Mouse (Mus musculus) cerebellum, adult 9-11 months (tissue): ENCODE results near the gene Uqcrc1.
A peak's percentile ranks its signal among the peaks of the same experiment; 100 is the strongest.

ENCODE experiments used
- DNase-seq: peaks from one replicate; pipeline ENCODE4 v3.0.0; 2022

Gene Uqcrc1

GRCm38 (mm10) chr9:108936418-108937364, at the start of gene Uqcrc1:
TSS of gene Uqcrc1 (plus strand) at chr9:108936633.
- DNase-seq: peak; percentile 98

- DNase-seq: no peak
Observed at GRCm38 (mm10) chr9:108912308-108912707, 24.1 kb upstream of the Uqcrc1 start.

GRCm38 (mm10) chr9:108913161-108913560, 23.3 kb upstream of the Uqcrc1 start:
- DNase-seq: no peak

GRCm38 (mm10) chr9:108913621-108914020, 22.8 kb upstream of the Uqcrc1 start:
- no peak for DNase-seq

DNA sequence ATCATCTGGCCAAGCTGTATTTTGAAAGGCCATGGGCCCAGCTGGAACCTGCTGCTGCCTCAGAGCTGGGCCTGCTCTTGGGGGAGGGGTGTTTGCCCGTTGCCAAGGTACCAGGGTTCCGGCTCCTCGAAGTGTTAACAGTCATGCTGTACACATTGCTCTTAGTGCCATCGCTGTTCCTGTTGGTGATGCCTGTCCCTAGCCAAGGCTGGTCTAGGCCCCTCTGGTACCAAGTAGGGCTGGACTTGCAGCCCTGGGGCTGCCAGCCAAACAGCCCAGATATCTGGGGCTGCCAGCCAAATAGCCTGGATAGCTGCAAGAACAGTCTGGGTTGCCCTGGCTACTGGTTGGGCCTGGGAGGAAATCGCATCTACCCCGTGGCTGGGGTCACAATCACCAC, 21.9 kb upstream of the Uqcrc1 start, which contains the start of gene Tmem89:
Gene Tmem89, plus strand, starts transcription at position 129 of the 400 bp plus-strand sequence.
- DNase-seq: peak; percentile 68

- no peak for DNase-seq
Observed at GRCm38 (mm10) chr9:108925897-108926296, 10.5 kb upstream of the Uqcrc1 start.

GRCm38 (mm10) chr9:108928424-108928823, 8.0 kb upstream of the Uqcrc1 start:
- no peak for DNase-seq

DNA sequence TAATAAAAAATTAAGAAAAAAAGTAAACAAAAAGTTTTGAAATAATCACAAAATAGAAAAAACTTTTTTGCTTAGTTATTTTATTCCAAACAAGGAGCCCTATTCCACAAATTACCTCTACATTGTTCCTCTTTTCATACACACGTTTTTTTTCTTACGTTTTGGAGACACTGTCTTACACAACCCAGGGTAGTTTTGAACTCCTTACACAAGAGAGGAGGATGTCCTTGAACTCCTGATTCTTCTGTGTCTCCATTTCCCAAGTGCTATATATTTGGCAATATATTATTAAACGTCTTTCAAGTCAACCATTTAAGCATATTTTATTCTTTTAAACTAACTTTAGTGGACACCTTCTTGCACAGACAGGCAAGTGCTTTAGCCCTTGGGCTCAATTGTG, 442 bp upstream of the Uqcrc1 start:
- no peak for DNase-seq

- no peak for DNase-seq
Observed at GRCm38 (mm10) chr9:108945111-108945510, 8.7 kb downstream of the Uqcrc1 start.

DNA sequence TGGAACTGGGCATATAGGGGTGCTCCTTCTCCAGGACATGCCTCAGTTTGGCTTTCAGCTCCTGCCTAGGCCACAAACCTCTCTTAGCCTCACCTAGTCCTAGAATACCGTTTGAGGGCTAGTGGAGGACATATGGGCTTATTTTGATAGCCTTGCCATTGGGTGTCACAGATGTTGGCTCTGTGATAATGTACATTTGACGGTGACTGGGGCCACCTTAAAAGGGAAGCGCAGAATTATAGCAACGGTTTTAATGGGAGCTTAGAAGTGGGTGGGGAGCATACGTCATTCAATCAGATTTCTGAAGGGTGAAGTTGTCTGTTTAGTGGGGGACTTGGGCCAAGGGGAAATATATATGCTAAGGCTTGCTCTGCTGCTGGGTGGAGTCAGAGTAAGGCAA, 9.2 kb downstream of the Uqcrc1 start:
- DNase-seq: no peak

DNA sequence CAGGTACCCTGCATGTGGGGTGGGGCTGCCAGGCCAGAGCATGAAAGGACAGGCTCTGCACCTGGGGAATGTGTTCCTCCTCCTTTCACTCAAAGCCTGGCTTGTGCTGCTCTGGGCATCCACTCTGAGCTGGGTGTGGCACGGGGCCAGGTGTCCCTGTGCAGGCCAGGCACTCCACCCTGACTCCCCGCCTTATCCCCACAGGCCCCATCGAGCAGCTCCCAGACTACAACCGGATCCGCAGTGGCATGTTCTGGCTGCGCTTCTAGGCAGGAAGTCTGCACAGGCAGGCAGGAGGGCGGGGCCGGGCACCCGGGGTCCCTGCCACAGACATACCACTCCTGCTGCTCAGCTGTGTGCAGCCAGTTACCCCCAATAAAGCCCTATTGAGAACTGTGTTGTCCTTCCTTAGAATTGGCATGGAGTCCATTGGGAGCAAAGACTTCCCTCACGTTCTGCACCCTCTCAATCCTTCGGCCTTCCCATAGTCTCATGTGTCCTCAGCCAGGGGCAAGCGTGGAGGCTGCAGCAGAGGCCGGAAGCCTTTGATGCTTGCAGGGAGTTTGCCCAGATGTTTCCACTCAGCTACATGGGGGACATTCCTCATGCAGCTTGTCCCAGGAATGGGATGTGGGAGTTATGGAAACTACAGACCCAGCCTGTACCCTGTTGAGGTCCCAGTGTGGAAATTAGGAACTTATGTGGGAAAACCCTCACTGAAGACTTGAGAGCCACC, 13.0 kb downstream of the Uqcrc1 start:
- DNase-seq: peak; percentile 57

DNA sequence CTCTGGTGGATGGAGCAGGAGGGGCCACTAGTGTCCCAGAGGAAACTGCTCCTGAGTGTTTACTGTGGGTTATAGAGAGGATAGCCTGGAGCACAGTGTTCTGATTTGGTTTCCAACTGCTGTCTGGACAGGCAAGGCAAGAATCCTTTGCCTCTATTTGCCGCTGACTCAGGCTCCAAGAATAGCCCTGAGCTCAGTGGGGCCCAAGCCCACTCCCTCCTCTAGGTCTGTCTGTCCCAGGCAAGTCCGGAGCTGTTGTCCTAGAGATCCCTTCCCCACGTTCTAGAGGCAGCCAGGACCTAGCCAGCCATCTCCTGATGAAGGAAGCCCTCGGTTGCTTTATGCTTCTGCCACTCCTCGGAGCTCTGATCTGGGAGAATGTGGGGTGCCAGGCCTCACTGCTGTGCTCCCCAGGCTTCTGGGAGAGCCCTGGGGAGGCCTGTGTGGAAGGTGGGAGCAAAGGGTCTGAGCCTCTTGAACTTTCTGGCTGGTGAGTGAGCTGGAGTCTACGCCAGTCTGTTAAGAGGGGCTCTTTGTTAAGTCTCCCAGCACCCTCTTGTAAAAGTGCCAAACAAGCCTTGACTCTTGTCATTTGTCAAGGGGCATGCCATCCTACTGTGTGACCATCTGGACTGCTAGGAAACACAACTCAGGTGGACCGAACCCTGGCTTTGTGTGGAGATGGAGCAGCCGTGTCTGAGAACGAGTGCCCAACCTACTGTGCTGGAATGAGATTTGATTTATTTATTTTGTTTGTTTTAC, 13.7 kb downstream of the Uqcrc1 start:
- peak; percentile 42 for DNase-seq

DNA sequence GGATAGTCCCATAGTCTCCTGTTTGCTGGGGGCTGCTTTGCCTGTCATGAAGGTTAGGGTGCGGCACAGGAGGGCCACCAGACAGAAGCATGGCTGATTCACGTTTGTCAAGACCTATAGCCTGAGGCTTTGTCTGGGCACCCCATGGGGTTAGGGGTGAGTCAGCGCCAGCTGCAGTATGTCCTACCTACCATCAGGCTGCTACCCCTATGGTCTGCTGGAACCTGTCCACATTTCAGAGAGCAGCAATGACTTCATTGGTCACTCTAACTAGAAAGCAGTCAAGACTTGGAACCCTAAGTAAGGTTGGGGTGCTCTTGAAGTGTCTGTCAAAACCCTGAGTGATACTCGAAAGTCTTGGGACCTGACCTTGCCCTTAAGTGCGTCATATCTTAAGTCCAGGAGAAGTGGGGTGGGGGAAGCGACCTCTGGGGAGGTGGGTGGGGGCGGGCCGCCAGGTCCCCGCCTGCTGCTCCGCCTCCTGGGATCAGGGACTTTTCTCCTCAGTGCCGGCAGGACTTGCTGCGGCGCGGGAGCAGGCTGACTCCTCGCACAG, 16.7 kb downstream of the Uqcrc1 start, which contains the start of gene Col7a1:
Gene Col7a1, plus strand, starts transcription at position 506 of the 556 bp plus-strand sequence.
- no peak for DNase-seq

GRCm38 (mm10) chr9:108955241-108955640, 18.8 kb downstream of the Uqcrc1 start:
- DNase-seq: no peak

DNA sequence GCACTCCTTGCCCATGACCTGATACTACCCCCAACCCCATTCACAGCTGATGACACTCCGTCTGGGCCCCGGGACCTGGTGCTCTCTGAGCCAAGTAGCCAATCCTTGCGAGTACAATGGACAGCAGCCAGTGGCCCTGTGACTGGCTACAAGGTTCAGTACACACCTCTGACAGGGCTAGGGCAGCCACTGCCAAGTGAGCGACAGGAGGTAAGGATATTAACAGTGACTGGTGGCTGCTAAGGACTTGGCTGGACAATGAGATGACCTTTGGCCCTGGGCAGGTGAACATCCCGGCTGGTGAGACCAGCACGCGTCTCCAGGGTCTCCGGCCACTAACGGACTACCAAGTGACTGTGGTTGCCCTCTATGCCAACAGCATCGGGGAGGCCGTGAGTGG, 19.4 kb downstream of the Uqcrc1 start:
- DNase-seq: no peak

- DNase-seq: no peak
Observed at GRCm38 (mm10) chr9:108963577-108963976, 27.1 kb downstream of the Uqcrc1 start.

DNA sequence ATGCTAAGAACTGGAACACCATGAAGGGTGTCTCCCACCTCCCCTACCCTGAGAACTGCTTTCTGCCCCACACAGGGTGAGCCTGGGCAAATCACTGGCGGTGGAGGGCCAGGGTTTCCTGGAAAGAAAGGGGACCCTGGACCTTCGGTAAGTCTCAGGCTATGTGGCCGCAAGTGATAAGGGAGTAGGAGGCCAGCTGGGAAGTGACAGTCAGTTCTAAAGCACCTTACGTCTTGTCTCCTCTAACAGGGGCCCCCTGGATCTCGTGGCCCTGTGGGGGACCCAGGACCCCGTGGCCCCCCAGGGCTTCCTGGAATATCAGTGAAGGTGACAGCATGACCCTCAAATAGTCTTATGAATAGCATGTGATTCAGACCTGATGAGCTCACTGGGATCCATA, 27.9 kb downstream of the Uqcrc1 start:
- no peak for DNase-seq

- DNase-seq: no peak
Observed at GRCm38 (mm10) chr9:108970623-108971022, 34.2 kb downstream of the Uqcrc1 start.

- no peak for DNase-seq
Observed at GRCm38 (mm10) chr9:108976483-108976882, 40.0 kb downstream of the Uqcrc1 start.

- no peak for DNase-seq
Observed at GRCm38 (mm10) chr9:108977966-108978365, 41.5 kb downstream of the Uqcrc1 start.

DNA sequence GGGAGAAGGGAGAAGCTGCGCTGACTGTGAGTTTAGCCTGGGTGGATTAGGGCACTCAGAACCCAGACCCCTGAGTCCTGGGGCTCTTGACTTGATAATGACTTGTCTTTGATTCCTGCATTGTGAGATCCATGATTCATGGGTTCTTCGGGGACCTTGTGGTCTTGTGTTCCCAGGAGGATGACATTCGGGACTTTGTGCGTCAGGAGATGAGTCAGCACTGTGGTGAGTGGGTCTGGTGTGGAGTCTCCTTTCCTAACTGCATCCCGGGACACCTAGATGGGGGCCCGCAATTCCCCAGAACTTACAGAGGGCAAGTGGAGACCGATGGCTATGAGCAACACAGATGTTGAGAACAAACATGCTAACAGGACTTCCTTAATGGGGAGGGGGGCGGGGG, 46.1 kb downstream of the Uqcrc1 start:
- DNase-seq: no peak

DNA sequence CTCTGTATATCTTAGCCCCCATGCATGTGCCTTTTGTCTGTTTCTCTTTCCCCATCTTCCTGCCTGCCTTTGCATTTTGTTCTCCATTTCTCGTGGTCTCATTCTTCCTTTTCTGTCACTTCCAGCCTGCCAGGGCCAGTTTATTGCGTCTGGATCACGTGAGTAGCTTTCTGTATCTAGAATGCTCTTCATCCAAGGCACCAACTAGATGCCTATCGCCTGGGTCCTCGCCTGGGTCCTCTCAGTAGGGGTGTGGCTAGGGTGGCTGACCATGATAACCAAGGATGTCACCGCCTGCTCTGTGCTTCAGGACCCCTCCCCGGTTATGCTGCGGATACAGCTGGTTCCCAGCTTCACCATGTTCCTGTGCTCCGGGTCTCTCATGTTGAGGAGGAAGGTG, 46.8 kb downstream of the Uqcrc1 start:
- DNase-seq: no peak

DNA sequence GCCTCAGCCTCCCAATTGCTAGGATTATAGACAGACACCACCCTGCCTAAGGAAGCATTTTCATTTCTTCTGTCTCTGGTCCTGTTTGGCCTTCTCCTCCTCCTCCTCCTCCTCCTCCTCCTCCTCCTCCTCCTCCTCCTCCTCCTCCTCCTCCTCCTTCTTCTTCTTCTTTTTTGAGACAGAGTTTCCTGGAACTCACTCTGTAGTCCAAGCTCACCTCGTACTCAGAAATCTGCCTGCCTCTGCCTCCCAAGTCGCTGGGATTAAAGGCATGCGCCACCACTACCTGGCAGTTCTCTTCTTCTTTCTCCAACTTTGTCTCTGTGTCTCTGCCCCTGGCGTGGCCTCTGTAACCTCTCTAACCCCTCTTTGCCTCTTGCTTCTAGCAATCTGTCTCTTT, 49.3 kb downstream of the Uqcrc1 start, which contains the start of gene Ucn2:
Gene Ucn2, plus strand, starts transcription at position 301 of the 400 bp plus-strand sequence.
- no peak for DNase-seq
